Mouse (Mus musculus) cerebellum, postnatal 4 days (tissue): ENCODE measurements around the gene Gabrb1.

Source experiments
- DNase-seq, 2 experiments: peaks; one replicate each; pipeline ENCODE4 v3.0.0; 2022; ENCODE audit warnings: low spot score in 2 of 2, mixed read lengths in 1 of 2

Gene Gabrb1

DNA sequence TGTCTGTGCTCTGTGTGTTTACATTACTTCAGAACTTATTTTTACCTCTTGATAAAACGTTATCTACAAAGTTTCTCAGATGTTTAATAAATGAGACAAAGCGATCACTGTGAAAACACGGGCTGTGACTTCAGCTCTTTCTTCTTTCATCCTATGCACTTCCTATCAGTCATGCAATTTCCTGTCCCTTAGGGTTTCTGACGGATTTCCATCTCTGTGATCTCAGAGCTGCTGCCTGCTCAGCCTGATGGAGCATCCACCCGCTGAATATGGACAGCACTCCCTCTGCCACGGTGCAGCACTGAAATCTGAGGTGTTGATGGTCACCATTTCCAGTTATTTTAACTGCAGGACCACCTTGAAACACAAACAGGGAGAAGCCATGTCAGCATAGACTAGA is 501.6 kb downstream of the Gabrb1 start:
- DNase-seq = no peak

DNA sequence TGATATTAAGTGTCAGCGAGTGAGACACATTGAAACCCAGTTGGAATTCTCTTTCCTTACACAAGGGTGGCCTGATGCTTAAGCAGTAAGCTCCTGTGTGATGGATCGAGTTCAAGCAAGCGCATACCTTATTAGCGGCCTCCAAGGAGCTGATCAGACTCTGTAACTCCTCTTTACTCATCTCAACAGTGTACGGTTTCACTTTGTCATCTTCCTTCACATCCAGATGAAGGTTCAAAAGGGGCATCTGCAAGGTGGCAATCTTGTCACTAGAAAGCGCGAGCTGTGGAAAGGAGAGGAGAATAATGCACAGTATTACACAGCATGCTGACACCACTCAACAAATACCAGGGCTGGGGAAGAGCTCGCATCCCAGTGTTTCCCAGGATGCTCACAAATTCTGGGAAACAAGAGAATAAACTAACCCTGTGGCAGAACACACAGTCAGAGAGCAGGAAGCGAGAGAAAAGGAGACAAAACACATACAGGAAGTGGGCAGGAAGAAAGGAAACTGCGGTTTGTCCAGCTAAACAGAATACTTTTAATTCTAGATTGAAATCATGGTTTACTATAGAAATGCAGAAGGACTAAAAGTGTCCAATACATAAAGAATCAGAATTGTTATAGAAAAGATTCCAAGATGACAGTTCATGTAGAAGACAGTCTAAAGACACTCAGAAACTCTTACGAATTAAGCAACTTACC is 503.0 kb downstream of the Gabrb1 start:
- DNase-seq = no peak

DNA sequence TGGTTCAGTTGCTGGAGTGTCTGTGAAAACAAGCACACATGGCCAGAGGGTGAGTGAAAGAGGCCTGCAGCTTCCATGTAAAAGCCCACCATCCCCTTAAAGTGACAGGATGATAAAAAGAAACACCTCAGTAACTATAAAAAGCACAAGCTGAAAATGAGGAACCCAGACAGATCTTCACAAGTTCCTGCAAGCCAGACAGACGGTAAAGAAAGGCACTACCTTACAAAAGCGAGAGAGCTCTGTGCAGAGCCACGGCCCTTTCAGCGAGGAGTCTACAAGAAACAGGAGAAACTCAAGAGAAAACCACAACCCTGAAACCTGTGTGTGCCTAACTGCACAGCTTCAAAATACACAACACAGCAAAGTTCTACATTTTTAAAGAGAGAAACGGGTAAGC is 504.9 kb downstream of the Gabrb1 start:
- DNase-seq = no peak

DNA sequence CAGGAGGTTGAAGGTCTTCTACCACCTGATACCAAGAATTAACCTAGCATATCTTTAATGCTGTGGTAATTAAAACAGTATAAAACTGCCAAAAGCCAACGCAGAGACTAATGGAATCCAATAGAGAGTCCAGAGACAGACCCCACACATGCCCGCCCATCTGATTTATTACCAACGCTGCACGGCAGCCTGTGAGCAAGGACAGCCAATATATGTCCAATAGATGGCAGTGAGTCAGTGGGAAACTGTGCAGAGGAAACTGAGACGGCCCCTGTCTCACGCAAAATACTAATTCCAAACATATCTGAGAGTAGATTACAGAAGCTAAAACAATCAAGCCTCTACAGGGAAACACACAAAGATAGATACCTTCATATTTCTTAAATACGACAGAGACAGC is 506.5 kb downstream of the Gabrb1 start:
- DNase-seq = no peak

DNA sequence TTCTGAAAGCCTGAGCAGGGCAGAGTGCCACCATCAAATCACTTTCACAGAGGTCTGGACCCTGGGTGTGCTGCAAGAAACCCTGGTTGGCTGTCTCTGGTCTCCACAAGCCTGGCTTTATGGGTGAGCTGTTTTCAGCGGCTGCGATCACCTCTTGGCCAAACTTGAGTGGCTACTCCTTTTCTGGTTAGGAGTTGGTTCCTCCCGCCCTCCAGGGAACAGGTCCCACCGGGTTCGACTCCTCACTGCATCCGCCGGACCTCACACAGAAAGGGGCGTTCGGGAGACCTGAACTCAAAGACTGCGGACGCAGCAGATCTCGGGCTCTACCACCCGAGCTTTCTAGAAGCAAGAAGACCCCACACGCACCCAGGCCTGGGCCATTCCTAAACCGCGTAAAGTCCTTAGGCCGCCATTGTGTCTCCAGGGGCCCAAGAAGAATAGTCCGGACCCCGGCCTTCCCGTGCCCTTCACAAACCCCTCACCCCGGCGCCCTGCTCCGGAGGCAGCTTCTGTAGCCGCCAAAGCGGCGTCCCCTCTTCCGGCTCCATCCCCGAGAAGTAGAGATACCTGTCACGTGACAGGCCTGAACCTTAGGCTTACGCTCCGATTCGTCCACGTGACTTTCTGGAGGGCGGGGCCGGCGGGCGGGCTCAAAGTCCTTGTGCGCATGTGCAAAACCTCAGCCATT is 509.8 kb downstream of the Gabrb1 start, which contains the start of gene Commd8:
Gene Commd8 (minus strand): TSS at position 596 of the 691 bp plus-strand sequence.
- DNase-seq = peak; percentile 90 to 95

DNA sequence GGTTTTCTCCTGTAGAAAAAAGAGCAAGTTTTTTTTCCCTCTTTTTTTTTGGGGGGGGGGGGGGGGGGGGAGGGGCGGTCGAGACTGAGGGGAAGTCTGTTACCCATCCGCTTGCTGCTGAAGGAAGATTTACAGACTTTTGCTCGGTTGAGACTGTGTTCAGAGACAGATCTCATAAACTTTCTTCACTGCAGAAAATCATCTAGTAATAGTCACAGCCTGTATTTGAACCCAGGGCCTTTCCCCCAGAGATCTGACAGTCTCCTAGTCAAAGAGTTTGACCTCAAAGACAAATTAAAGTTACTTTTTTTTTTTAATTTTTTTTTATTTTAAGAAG is 510.3 kb downstream of the Gabrb1 start:
- DNase-seq = no peak

DNA sequence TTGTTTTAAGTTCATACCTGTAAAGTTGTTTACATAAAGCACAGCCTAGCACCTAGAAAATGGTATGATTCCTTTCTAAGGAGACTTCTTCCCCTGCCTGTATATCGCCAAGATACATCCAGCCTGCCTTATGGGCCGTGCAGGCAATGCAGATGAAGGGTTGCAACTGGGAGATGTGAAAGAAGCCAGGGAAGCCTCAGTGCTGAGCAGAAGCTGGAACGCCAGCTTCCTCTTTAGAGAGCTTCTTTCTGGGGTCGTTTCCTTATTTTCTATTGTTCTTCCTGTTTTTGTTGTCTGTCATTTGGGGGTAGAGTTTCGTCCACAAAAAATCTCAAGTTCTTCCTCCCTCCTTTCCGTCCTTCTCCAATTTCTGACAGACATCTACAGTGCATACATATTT is 512.2 kb downstream of the Gabrb1 start:
- no peak for DNase-seq

DNA sequence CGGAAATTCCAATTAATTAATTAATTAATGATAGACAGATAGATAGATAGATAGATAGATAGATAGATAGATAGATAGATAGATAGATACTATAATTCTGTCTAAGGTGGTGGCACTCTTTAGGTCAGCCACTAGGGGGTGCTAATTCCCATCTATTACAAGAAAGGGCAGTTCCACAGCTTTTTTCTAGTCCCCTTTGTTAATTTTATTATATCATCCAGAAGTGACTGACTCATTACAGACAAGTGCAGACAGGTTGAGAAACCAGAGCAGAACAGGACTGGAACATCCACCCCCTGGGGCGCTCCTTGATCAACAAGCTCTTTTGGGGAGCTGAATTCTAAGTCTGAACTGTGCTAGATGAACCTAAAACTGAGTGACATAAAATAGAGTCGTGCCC is 514.8 kb downstream of the Gabrb1 start:
- DNase-seq = peak in 1 of 2 experiments; percentile 23

DNA sequence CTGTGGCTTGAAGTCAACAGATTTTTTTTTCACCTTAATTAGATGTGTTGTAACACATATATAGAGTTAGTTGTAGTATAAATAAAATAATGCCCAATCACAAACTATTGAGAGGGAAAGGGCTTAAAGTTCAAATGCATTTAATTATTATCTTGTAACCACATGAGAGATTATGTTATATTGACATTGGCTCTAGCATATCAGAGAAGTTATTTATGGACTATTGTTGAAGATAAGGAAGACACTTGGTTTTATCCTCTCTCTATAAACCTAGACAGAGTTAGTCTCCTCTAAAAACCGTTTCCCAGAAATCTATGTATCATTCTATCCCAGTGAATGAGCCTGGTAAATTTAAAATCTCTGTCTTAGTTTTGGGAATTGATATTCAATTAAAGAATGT is 515.6 kb downstream of the Gabrb1 start:
- no peak for DNase-seq

DNA sequence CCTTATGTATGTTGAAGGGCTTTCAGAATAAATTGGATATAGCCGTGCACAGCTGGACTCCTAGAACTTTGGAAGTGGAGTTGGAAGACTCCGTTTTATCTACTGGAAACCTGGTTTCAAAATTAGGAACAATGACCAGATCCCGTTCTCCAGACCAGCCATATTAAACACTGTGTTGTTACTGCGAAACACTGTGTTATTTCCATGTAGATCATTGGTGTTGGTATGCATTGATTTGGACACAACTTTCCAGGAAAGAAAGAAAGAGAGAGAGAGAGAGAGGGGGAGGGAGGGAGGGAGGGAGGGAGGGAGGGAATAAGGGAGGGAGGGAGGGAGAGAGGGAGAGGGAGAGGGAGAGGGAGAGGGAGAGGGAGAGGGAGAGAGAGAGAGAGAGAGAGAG is 517.1 kb downstream of the Gabrb1 start:
- DNase-seq = no peak

DNA sequence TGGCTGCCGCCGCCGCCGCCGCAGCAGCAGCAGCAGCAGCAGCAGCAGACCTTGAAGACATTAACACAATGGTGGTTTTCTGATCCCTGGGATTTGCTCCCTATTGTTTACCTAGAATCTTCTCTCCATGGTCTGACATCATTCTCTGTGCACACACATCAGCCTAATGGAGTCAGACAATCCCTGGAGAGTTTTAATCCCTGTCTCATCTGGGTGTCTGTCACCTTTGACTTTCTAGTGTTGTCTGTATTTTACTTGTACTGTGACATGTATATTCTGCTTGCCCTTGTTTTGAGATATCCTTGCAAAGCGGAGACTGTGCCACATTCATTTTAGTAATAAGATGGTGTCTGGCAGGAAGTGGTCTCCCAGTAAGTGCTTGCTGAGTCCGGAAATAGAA is 517.6 kb downstream of the Gabrb1 start:
- no peak for DNase-seq

DNA sequence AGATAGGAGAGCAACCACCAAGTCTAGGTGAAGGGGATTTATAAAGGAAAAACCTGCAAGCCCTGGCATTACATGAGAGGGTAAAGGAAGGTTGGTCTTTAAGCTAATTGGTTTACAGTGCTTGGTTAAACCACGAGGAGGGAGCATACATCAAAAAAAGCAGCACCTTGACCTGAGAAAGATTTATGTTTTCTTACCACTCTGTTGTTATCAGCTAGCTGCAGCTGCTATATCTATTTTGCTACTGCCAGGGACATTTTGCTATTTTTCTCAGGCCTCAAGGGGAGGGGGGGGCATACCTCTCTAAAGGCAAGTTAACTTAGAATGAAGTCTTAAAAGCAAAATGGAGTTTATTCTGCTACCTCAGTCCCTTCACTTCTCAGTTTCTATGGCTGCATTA is 523.3 kb downstream of the Gabrb1 start:
- no peak for DNase-seq

DNA sequence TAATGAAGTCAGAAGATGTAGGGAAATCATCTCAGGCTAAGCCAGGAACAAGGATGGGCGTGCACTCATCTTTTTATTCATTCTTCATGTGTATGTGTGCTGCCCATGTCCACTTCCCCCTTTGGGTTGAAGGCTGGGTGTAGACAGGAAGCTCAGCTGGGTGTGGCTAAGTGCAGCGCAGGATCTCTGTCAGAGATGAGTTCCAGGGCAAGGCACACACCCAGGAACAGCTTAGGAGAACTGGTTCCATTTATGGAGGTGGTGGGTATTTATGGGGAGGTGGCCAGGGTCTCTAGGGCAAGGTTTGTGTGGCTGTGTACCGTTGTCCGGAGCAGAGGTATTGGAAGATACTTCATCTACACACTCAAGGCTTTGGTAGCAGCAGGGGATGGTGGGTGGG is 524.9 kb downstream of the Gabrb1 start:
- DNase-seq = no peak

DNA sequence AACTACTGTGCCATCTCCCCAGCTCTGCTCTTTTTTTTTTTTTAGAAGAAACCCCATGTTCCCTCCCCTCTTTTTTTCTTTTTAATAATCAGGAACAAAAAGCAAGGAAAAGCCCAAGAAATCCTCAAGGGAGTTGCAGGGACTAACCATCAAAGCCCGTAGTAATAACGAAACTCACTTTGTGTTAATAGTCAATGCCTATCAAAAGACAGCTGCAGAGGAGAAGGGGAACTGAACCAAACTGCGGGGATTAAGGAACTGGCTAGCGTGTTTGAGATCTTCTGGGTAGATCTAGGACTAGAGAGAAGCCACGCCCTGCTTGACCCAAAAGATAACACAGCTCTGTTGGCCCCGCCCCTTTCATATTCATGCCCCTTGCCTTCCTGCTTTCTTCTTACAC is 526.0 kb downstream of the Gabrb1 start:
- DNase-seq = no peak

DNA sequence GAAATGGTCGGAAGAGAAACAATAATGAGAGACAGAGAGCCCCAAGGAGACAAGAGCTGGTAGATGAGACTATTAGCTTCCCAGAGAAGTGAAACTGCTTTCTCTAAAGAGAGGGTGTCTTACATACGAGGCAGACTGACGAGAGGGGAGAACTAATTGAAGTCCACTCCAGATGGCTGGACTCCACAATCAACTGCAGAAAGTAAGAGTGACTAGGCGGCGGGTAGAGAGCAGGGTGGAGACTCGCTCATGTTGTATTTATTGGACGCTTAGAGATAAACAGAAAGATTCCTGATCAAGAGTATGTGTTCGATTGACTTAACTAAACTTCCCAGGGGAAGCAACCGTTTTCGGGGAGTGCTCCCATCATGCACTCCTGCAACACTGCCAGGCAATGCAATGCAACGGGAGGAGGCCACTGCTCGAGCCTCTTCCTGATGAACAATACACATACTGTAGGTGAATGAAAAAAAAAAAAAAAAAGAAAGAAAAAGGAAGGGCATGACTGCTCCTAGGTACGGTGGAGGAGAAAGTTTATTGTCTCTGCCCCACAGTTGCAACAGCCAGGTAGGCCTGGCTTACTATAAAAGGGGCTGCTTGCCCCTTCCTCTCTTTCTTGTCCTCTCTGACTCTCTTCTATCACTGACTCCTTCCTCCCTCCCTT is 526.7 kb downstream of the Gabrb1 start:
- no peak for DNase-seq

DNA sequence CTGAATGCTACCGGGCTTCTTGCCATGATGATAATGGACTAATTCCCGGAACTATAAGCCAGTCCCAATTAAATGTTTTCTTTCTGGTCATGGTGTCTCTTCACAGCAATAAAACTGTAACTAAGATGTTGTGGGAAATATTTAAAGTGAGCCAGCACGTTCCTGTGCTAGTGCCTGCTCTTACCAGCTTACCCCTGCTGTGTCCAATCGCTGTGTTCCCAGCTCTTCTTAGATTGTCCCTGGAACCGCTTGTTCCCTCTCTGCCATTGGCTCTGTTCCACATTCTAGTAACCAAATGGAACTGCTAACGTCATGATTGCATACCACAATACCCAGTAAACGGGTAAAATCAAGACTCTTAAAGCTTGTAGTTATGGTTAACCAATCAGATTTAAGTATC is 533.2 kb downstream of the Gabrb1 start:
- DNase-seq = no peak

DNA sequence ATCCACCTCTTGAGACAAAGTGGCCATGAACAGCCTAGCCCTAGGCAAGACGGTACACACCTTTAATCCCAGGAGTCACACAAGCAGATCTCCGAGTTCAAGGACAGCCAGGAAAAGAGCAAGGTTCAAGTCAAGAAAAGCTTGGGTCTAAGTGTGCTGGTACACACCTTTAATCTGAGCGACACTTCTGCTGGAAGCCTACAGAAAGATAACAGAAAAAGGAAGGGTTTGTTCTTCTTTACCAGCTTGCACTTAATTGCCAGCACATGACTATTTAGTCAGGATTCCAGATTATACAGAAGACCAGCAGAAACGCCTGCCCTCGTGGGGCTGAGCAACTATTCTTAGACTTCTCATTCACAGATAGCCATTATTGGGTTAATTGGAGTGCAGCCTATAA is 534.0 kb downstream of the Gabrb1 start:
- no peak for DNase-seq

DNA sequence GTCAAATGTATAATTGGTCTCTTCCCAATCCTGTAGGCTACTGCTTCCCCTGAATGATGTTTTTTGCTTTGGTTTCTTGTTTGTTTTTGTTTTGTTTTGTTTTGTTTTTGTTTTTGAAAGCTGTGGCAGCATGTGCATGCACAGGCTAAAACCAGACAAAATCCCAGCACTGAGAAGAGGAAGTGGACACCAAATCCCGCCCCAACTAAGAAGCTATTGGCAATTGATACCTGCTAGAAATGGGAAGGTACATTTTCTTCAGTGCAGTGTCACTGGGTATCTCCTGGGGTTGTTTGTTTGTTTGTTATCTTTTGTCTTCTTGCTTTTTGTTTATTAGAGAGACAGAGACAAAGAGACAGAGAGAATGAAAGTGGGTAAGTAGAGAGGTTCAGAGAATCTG is 537.5 kb downstream of the Gabrb1 start:
- DNase-seq = no peak
